Mouse (Mus musculus) stomach, postnatal 0 days (tissue): ENCODE results near the gene Fcho2.

ENCODE experiments used
- CTCF ChIP-seq: IDR thresholded peaks from 2 replicates; pipeline ENCODE4 v1.5.1; 2016; ENCODE audit warnings: antibody characterized with exemption, low read depth, mild to moderate bottlenecking, moderate library complexity
- EP300 ChIP-seq: optimal IDR thresholded peaks from 2 replicates; pipeline ENCODE3; 2016; ENCODE audit warnings: antibody characterized with exemption

DNA sequence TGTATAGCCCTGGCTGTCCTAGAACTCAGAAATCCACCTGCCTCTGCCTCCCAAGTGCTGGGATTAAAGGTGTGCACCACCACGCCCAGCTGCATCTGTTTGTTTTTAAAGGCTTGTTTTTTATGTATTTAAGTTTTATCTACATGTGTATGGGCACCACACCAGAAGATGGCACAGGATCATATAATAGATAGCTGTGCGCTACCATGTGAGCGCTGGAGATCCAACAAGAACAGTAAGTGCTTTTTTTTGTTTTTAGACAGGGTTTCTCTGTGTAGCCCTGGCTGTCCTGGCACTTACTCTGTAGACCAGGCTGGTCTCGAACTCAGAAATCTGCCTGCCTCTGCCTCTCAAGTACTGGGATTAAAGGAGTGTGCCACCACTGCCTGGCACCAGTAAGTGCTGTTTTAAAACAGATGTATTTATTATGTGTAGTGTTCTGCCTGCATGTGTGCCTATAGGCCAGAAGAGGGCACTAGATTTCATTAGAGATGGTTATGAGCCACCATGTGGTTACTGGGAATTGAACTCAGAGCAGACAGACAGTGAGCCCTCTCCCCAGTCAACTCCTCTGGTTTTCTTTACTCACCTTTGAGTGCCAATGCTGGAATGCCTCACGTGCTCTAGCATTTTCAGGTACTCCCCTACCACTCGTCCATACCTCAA, 21.3 kb upstream of the Fcho2 start:
- TF ChIP-seq CTCF (peak; percentile 61), EP300 (no peak)
